Mouse (Mus musculus) lung, embryonic 16.5 days (tissue): ENCODE data around the gene Hap1. TPM values are rescaled to one million over a fixed set of nuclear protein-coding genes. Genes with fewer than 3 reads are reported as not detected.
"Not testable (repeated sequence)": the region's sequence is repeated elsewhere in the genome, so short reads cannot be mapped to it uniquely, and the experiment has no call there.

Experiments used
- ATAC-seq: fragments of 200-750 bp; cut with Nextera tagmentation; 2 replicates; pipeline ENCODE4 v1.8.0; 2017; ENCODE audit warnings: low read depth, mild to moderate bottlenecking, moderate library complexity
- H3K27ac ChIP-seq: fragments of 300-500 bp; sonication (generic); 2 replicates; pipeline ENCODE4 v1.5.1; 2014; ENCODE audit warnings: mild to moderate bottlenecking, control low read depth, low read length
- H3K27me3 ChIP-seq: fragments of 300-500 bp; sonication (generic); 2 replicates; pipeline ENCODE4 v1.6.1; 2014; ENCODE audit warnings: low read depth, low read length, mixed read lengths; ENCODE audit not compliant: control insufficient read depth, insufficient read depth
- H3K36me3 ChIP-seq: fragments of 300-500 bp; sonication (generic); 2 replicates; pipeline ENCODE4 v1.6.1; 2014; ENCODE audit warnings: low read length; ENCODE audit not compliant: control insufficient read depth, insufficient read depth
- H3K4me1 ChIP-seq: fragments of 300-500 bp; sonication (generic); replicated peaks from 2 replicates; pipeline ENCODE4 v1.6.1; 2014; ENCODE audit warnings: low read length, mixed read lengths; ENCODE audit not compliant: control insufficient read depth, insufficient read depth
- H3K4me2 ChIP-seq: fragments of 300-500 bp; sonication (generic); 2 replicates; pipeline ENCODE4 v1.6.1; 2014; ENCODE audit warnings: low read depth, low read length, control low read depth
- H3K4me3 ChIP-seq: fragments of 300-500 bp; sonication (generic); 2 replicates; pipeline ENCODE4 v1.5.1; 2014; ENCODE audit warnings: mild to moderate bottlenecking, low read length, control low read depth
- H3K9ac ChIP-seq: fragments of 300-500 bp; sonication (generic); 2 replicates; pipeline ENCODE4 v1.6.1; 2014; ENCODE audit warnings: low read length, control low read depth
- H3K9me3 ChIP-seq: fragments of 300-500 bp; sonication (generic); 2 replicates; pipeline ENCODE4 v1.6.1; 2016; ENCODE audit warnings: low read length; ENCODE audit not compliant: control insufficient read depth
- WGBS: fragments of 180-500 bp; shearing (Covaris S2); extraction: QIAGEN DNeasy Blood & Tissue Kit; methylation state at CpG from one replicate; pipeline ENCODE4 v1.1.7; 2014; 5-methylcytosine and 5-hydroxymethylcytosine counted together
- polyA plus RNA-seq: library from polyadenylated mRNA; unstranded; fragments of >200 nt; fragmentation: Nextera tagmentation; extraction: Ambion mirVana; gene quantifications from 2 replicates; pipeline ENCODE4 v1.2.1, GENCODE M21; 2015

The Hap1 gene
- polyA plus RNA-seq, 1 experiment from 2014 or later = 19.7 TPM

DNA sequence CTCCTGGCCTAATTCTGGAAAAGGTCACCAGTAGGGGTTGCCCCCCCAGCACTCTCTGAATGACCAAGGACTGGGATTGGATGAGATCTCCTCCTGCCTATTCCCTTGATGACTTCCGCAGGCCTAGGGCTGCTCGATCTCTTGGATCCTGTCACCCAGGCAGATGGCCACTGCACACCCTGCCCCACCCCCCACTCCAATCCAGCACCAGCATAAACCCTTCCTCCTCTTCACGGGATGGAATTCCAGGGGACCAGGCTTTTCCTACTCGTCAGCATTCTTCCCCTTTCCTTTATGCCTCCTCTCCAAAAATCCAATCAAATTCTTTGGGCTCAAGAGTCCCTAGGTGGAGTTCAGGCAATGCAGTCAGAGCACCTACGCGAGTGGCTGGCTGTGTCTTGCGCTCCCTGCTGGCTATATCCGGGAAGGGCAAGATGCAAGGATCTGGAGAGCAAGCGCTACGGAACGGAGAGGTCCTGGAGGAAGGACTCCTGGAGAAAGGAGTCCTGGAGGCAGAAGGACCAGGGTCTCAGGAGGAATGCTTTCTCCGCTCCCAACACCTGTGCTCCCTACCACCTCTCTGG, 7.1 kb upstream of the Hap1 start:
- ATAC-seq = peak; percentile 58

DNA sequence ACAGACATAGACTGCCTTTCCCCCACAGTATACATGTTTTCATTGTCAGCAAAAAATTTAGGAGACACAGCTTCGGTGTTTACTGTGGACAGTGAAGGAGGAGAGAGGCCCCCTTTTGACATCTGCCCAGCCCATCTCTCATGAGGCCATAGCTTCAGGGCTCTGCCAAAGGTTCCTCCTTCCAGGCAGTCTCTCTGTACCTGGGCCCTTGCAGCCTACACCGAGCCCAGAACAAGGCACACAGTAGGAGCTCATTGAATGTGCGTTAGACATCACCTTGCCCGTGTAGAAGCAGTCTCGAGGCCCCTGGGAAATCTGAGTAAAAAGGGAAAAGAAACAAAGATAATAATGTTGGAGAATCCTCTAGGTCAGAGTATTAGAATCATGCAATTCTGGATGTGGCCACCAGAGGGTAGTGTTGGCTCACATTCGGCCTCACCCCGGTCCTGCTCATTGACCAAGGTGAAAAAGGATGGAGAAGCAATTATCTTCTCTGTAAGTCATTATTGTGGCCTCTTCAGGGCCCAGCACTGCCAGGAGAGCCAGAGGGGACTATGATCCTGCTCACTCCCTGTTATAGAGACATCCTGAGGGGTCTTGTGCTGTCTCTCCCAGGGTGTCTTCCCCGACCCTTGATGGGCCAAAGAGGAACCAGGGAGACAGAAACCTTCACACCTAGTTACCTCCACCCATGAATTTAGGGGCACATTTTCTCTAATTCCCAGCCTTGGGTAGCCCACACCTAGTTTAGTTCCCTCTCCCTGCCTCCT, 6.5 kb upstream of the Hap1 start:
- no peaks in the 10 kb centered on the region for H3K36me3 ChIP-seq
- no peaks in the 10 kb centered on the region for H3K9me3 ChIP-seq
- no peak overlapping the region for H3K9ac ChIP-seq
- no peak overlapping the region for H3K4me3 ChIP-seq
- WGBS = 13% methylated on average over 8 of the region's 8 CpGs
- H3K4me2 ChIP-seq = no peak overlapping the region
- peak; percentile 44; the same call in 1 of the 2 replicates for ATAC-seq
- no peak overlapping the region for H3K27ac ChIP-seq
- H3K4me1 ChIP-seq = peaks cover 7% of the 10 kb centered on the region; the same call in 1 of the 2 replicates
- peaks cover 20% of the 10 kb centered on the region for H3K27me3 ChIP-seq

More for the DNA sequence above, 7.1 kb upstream of the Hap1 start:
- H3K9ac ChIP-seq = no peak overlapping the region
- H3K27me3 ChIP-seq = peaks cover 16% of the 10 kb centered on the region
- no peak overlapping the region for H3K27ac ChIP-seq
- WGBS = 9% methylated on average over 12 of the region's 12 CpGs
- H3K9me3 ChIP-seq = no peaks in the 10 kb centered on the region
- H3K4me1 ChIP-seq = peaks cover 7% of the 10 kb centered on the region; the same call in 1 of the 2 replicates
- H3K36me3 ChIP-seq = no peaks in the 10 kb centered on the region
- H3K4me2 ChIP-seq = no peak overlapping the region
- H3K4me3 ChIP-seq = no peak overlapping the region

DNA sequence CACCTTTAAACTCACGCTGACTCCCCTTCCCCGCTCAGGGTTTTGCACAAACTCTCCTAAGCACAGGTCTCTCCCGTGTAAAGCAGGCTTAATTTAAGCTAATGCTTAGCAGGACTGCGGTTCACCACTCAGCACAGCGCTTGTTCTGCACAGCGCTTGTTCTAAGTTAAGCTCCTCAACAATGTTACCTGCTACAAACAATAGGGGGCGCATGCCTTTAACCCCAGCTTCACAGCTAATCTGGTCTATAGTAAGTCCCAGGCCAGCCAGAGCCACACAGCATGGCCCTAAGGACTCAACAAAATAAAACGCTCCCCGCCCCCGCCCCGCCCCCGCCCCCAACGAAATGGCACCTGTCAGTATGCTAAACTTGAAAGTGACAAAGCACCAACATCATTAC, 5.1 kb upstream of the Hap1 start:
- H3K27me3 ChIP-seq = peaks cover 32% of the 10 kb centered on the region
- ATAC-seq = not testable (repeated sequence)
- WGBS = no CpG with 5 or more reads among the region's 13 CpGs

DNA sequence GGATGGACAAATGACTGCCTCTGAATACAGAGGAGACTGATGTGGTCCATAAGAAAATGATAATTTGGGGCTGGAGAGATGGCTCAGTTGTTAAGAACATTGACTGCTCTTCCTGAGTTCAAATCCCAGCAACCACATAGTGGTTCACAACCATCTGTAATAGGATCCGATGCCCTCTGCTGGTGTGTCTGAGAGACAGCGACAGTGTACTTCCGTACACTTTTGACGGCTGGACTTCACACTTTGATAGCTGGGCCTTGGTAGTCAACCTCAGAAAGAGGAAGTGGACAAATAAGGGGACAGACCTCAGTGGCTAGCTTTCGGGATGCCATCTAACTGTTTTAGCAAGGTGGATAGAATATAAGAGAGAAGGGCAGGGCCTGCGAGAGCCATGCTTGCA, 4.2 kb upstream of the Hap1 start:
- Histone ChIP-seq H3K4me2 (no peak overlapping the region), H3K9me3 (no peaks in the 10 kb centered on the region), H3K4me1 (peaks cover 7% of the 10 kb centered on the region), H3K4me3 (no peak overlapping the region), H3K36me3 (no peaks in the 10 kb centered on the region), H3K27ac (no peak overlapping the region), H3K9ac (no peak overlapping the region), H3K27me3 (peaks cover 40% of the 10 kb centered on the region)
- no peak for ATAC-seq
- WGBS = 73% methylated on average over 6 of the region's 6 CpGs

More for the DNA sequence above, 5.1 kb upstream of the Hap1 start:
- not testable (repeated sequence) for H3K4me3 ChIP-seq, H3K4me2 ChIP-seq, H3K4me1 ChIP-seq, H3K27ac ChIP-seq, H3K9ac ChIP-seq, H3K36me3 ChIP-seq, H3K9me3 ChIP-seq

DNA sequence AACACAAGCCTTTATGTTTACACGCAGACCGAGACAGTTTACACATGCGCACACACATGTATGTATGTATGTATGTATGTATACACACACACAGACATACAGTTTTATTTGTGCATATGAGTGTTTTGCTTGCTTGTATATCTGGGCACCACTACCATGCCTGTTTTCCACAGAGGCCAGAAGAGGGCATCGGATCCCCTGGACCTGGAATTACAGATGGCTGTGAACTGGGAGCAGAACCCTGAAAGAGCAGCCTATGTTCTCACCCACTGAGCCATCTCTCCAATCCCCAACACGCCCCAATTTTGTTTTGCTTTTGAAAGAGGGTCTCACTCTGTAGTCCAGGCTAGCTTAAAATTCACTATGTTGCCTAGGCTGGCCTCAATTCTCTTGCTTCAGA, 1.5 kb upstream of the Hap1 start:
- no peak for ATAC-seq
- no peak overlapping the region for H3K9ac ChIP-seq
- WGBS = 51% methylated on average over 5 of the region's 5 CpGs

DNA sequence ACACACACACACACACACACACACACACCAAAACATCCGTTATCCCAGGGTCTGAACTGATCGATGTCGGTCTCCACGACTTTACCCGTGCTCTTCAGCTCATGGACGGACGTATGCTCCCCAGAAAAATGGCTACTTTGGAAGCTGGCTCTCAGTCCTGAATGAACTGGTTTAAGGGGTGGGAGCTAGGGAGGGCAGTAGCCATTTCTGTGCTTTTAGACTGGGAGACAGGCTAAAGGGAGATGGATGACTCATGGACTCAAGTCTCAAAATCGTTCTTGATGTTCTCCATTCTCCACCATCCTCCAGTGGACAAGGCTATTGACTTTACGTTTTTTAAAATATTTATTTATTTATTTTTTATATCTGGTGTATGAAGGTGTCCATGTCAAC, 887 bp upstream of the Hap1 start:
- Histone ChIP-seq H3K9ac (peak overlapping the region; percentile 73; the same call in 1 of the 2 replicates), H3K4me1 (no peaks in the 10 kb centered on the region; the same call in 1 of the 2 replicates), H3K4me3 (peak overlapping the region; percentile 65), H3K4me2 (peak overlapping the region; percentile 98), H3K27me3 (peaks cover 57% of the 10 kb centered on the region), H3K27ac (no peak overlapping the region), H3K9me3 (no peaks in the 10 kb centered on the region), H3K36me3 (no peaks in the 10 kb centered on the region)
- 15% methylated on average over 9 of the region's 9 CpGs for WGBS
- no peak for ATAC-seq

More for the DNA sequence above, 1.5 kb upstream of the Hap1 start:
- Histone ChIP-seq H3K4me2 (no peak overlapping the region), H3K36me3 (no peaks in the 10 kb centered on the region), H3K4me1 (no peaks in the 10 kb centered on the region; the same call in 1 of the 2 replicates), H3K9me3 (no peaks in the 10 kb centered on the region), H3K27me3 (peaks cover 57% of the 10 kb centered on the region), H3K27ac (no peak overlapping the region), H3K4me3 (no peak overlapping the region)

DNA sequence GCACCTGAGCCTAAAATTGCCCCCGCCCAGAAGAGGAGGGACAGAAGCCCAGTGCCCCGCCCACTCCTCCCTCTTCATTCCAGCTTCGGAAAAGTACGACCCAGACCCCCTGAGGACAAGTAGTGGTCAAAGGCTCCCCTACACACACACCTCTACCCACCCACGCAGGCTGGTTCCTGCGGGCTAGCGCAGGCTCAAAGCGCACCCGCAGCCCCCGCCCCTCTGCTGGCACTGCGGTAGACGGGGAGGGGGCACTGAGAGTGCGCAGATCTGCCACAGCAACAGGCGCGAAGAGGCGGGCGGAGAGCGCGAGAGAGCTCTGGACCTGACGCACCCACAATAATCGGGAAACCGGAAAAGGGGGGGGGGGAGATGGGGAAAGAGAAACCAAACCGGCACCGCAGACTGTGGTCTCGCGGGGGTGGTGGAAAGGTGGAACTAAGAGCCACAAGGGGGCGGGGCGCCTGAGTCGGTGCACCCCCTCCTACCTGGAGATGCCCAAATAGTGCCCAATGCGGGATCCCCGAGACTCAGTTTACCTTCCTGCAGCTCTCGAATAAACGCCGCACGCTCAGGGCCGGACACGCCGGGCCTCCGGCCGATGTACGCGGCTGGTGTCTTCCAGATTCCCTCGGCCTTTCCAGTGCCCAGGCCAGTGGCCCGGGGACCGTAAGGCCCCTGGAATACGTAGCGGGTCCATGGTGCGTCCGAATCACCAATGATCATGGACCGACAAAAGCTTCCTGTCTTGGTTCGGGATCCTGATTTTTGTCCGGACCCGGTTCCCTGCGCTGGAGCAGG, 577 bp downstream of the Hap1 start:
- ATAC-seq = peak; percentile 46
- Histone ChIP-seq H3K9me3 (no peaks in the 10 kb centered on the region), H3K36me3 (no peaks in the 10 kb centered on the region), H3K4me3 (peak overlapping the region; percentile 65), H3K9ac (peak overlapping the region; percentile 73), H3K4me1 (no peaks in the 10 kb centered on the region; the same call in 1 of the 2 replicates), H3K27ac (peak overlapping the region; percentile 51; the same call in 1 of the 2 replicates), H3K27me3 (peaks cover 54% of the 10 kb centered on the region), H3K4me2 (peak overlapping the region; percentile 98)
- under 1% methylated on average over 52 of the region's 54 CpGs for WGBS

DNA sequence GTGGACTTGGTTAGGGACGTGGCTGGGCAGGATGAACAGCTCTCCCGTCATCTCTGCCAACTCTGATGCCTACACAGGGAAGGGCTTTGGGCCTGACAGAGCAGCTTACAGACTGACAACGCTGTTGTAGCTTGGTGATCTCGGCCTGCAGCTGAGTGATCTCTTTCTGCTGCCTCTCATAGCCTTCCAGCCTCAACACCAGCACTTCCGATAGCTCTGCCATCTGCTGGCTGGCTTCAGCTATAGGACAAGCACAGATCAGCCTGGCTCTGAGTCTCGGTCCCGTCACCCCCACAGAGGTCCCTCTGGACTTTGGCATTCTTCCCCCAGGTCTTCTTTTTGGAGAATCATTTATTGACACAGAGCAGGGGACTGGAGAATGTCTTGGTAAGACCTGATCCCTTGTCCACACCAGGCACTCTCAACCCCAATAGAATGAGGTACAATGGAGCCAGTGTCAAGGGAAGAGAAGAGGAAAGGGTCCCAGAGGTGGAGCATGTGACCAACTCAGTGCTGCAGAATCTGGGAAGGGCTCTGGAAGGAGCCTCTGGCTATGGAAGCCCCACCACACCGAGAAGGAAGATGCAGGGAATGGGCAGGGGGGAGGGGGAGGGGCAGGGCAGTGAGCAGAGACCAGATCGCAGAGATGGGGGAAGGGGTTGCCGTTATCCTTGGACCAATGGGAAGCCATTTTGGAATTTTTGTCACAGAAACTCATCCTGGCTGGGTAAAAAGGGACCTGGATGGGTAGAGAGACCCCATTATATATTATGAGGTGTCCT, 3.7 kb downstream of the Hap1 start:
- Histone ChIP-seq H3K4me2 (no peak overlapping the region), H3K27me3 (peaks cover 35% of the 10 kb centered on the region), H3K9me3 (no peaks in the 10 kb centered on the region), H3K4me1 (no peaks in the 10 kb centered on the region; the same call in 1 of the 2 replicates), H3K36me3 (no peaks in the 10 kb centered on the region), H3K4me3 (no peak overlapping the region), H3K9ac (no peak overlapping the region), H3K27ac (no peak overlapping the region)
- whole genome bisulfite sequencing = 24% methylated on average over 10 of the region's 10 CpGs
- ATAC-seq = no peak
